Mouse (Mus musculus): ENCODE data around the gene Zdhhc12.
"Not testable (repeated sequence)": the region's sequence is repeated elsewhere in the genome, so short reads cannot be mapped to it uniquely, and the experiment has no call there.

The Zdhhc12 gene

GRCm38 (mm10) chr2:30063235-30063634, 30.2 kb downstream of the Zdhhc12 start:
- no peak for DNase-seq

DNA sequence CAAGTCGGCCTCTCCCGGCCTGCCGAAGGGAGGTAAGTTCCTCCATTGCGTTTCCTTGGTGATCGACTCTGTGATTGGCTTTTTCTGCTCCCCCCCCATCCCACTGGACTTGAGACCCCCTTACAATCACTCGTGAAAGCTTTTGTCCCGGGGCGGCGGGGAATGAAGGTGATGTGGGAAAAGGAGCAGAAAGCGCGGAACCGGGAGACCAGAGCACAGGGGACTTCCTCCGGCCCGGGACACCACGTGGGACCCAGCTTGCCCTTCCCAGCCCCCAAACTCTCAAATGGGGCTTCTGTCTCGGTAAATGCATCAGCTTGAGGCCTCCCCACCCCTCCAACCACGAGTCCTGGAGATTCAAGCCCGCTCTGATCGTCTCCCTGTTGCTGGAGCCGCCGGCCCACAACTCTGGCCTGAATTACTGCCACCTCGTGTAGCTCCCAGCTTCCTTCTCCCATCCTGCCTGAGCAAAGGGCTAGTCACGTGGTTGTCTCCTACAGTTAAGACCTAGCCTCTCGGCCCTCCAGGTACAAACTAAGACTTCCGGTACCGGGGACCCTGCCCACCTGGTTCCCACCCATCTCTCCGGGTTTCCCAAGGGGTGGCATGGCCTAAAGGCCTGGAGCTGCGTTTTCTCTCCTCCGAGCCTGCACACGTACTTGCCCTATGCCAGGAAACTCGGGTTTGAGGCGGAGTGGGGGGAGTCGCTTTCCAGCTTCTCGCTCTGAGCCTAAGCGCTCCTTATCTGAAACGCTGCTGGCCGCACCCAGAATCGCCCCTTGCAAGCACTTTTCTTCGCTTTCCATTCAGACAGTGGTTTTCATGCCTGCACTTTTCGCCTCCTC, 31.0 kb downstream of the Zdhhc12 start:
- DNase-seq = peak; percentile 85

GRCm38 (mm10) chr2:30061215-30062166, 32.0 kb downstream of the Zdhhc12 start:
- peak; percentile 33 for DNase-seq

DNA sequence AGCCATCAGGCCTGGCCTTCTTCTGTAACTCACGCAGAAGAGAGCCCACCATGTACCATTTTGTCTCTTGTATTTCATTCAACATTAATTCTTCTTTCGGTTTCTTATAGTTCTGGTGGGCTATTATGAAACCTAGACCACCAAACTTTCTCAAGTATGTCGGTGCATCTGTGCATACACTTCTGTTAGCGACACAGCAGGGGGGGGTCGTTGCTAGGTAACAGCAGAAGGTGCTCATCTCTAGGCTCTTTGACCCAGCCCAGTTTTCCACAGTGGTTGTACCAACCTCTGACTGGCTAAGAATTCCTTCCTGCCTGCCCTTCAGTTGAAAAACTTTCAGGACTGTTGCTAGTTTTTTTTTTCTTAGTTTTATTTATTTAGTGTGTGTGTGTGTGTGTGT, 35.0 kb downstream of the Zdhhc12 start:
- DNase-seq = no peak

GRCm38 (mm10) chr2:30057223-30057904, 36.1 kb downstream of the Zdhhc12 start, which contains the start of gene Set:
Gene Set (plus strand): TSS chr2:30057378.
- no peak for DNase-seq

GRCm38 (mm10) chr2:30056736-30057135, 36.7 kb downstream of the Zdhhc12 start:
- no peak for DNase-seq

DNA sequence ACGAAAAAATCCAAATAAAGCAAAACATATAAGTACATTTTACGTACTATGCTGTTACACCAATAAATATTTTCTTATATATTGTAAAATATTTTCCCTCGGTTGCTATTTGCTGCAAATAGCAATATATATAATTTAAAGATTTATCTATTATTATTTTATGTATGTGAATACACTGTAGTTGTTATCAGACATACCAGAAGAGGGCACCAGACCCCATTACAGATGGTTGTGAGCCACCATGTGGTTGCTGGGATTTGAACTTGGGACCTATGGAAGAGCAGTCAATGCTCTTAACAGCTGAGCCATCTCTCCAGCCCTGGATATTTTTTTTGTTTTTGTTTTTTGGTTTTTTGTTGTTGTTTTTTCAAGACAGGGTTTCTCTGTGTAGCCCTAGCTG, 38.1 kb downstream of the Zdhhc12 start:
- DNase-seq = not testable (repeated sequence)

DNA sequence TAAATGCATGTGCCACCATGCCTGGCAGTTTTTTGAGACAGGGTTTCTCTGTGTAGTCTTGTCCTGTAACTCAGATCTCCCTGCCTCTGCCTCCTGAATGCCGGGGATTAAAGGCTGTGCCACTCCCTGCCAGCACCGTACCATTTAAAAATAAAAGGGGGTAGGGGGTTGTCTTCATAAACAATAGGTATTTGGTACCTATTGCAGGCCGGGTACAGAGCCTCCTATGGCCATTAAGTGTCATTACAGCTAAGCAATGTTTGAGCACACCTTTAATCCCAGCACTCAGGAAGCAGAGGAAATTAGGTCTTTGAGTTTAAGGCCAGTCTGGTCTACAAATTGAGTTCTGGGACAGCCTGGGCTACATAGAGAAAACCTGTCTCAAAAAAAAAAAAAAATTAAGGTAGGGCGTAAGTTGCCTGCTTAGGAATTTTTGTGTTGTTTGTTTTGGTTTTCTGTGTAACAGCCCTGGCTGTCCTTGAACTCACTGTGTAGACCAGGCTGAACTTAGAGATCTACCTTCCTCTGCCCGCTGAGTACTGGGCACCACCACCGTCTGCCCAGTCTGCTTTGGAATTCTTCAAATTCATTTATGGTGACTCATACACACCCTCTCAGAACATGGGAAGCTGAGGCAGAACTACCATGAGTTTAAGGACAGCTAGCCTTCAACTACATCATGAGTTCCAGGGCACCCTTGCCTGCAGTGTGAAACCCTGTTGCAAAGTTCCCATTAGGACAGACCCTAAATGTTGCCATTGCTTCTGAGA, 41.3 kb downstream of the Zdhhc12 start:
- DNase-seq = no peak

DNA sequence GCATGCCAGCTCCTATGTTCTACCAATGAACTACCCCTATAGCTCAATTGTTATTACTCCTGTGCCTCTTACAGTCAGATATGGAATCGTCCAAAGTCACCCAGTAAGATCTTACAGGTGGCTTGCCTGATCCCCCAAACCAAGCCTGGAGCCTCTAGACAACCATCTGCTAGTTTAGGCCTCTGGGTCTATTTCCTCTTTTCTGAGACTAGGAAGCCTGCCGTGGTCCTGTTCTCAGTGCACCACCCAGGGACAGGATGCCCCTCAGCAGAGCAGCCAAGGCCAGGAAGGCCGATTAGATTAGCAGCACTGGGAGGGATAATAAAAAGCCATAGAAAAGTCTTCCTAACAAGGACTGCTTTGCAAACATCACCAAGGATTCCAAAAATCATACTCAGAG, 43.6 kb downstream of the Zdhhc12 start:
- DNase-seq = no peak

GRCm38 (mm10) chr2:30048699-30049388, 44.6 kb downstream of the Zdhhc12 start, which contains the start of gene Wdr34:
Gene Wdr34 (minus strand): TSS chr2:30048881.
- DNase-seq = peak; percentile 99

- DNase-seq = no peak
Measured at GRCm38 (mm10) chr2:30048101-30048501, 45.3 kb downstream of the Zdhhc12 start.

DNA sequence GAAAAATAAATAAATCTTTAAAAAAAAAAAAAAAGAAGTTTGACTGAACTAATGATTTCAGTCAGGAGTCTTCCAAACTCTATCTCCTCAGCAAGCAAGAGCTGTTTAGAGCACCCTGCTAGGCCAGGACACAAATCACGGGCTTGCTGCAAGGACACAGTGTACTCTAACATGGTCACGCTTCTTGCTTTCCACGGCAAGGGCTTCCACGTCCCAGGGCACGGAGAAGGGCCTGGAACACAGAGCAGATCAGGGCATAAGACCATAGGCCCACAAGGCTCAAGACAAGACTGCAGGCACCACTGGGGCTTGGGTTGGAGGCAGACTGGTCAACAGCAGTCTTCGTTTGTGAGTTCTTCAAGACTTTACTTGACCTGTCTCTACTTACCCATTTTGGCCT, 46.3 kb downstream of the Zdhhc12 start:
- no peak for DNase-seq

- DNase-seq = no peak
Measured at GRCm38 (mm10) chr2:30044550-30044949, 48.9 kb downstream of the Zdhhc12 start.

- peak; percentile 83 for DNase-seq
Measured at GRCm38 (mm10) chr2:30042445-30042844, 51.0 kb downstream of the Zdhhc12 start.

All from kidney, adult 18-20 months (tissue).